Mouse (Mus musculus) C2C12 (cell line): Measurements from ENCODE around the gene Kif27.

Experiments
- CTCF ChIP-seq: IDR thresholded peaks from one replicate; pipeline ENCODE4 v1.5.1; 2011; ENCODE audit not compliant: control insufficient read depth, insufficient read depth, insufficient read length
- MYOG ChIP-seq: IDR thresholded peaks from one replicate; pipeline ENCODE4 v1.6.1; 2011; ENCODE audit not compliant: control insufficient read depth, insufficient read length; ENCODE audit errors: extremely low read depth
- USF1 ChIP-seq: IDR thresholded peaks from one replicate; pipeline ENCODE4 v1.6.1; 2011; ENCODE audit warnings: low read depth, mild to moderate bottlenecking, control low read depth, moderate library complexity

DNA sequence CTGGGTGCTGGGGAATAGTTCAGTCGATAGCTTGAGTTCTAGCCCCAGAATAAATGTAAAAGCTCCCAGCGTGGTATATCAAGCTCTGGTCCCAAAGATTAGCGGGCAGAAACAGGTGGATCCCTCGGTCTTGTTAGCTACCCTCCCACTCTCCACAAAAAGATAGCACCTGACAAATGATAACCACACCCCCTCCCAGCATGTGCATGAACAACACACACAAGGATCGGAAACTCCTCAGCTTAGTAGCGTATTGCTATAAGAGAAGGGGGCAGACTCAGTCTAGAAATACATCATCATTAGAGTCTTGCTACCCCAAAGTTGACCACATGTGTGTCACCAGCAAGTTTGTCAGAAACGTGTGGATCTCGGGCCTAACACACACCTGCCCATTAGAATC lies 83.3 kb downstream of the Kif27 start, which contains the start of gene Gkap1:
- TF ChIP-seq MYOG, result no peak
- TF ChIP-seq USF1, result no peak
- no peak for TF ChIP-seq CTCF
